Mouse (Mus musculus) intestine, embryonic 15.5 days (tissue): ENCODE results near the gene Specc1l. TPM values are rescaled to one million over a fixed set of nuclear protein-coding genes. Genes with fewer than 3 reads are reported as not detected.
"Not testable (repeated sequence)": the region's sequence is repeated elsewhere in the genome, so short reads cannot be mapped to it uniquely, and the experiment has no call there.

Experiments used
- ATAC-seq: fragments of 200-750 bp; cut with Nextera tagmentation; 2 replicates; pipeline ENCODE4 v1.8.0; 2017; ENCODE audit warnings: moderate TSS enrichment, moderate library complexity
- H3K27ac ChIP-seq: fragments of 300-500 bp; sonication (generic); 2 replicates; pipeline ENCODE4 v1.5.1; 2015; ENCODE audit warnings: mild to moderate bottlenecking, inconsistent platforms
- H3K27me3 ChIP-seq: fragments of 300-500 bp; sonication (generic); replicated peaks from 2 replicates; pipeline ENCODE4 v1.6.1; 2015; ENCODE audit warnings: inconsistent platforms
- H3K36me3 ChIP-seq: fragments of 300-500 bp; sonication (generic); 2 replicates; pipeline ENCODE4 v1.6.1; 2015; ENCODE audit warnings: inconsistent platforms
- H3K4me1 ChIP-seq: fragments of 300-500 bp; sonication (generic); replicated peaks from 2 replicates; pipeline ENCODE4 v1.6.1; 2015; ENCODE audit warnings: inconsistent platforms
- H3K4me2 ChIP-seq: fragments of 300-500 bp; sonication (generic); replicated peaks from 2 replicates; pipeline ENCODE4 v1.6.1; 2015; ENCODE audit warnings: mild to moderate bottlenecking, inconsistent platforms
- H3K4me3 ChIP-seq: fragments of 300-500 bp; sonication (generic); replicated peaks from 2 replicates; pipeline ENCODE4 v1.5.1; 2015; ENCODE audit warnings: inconsistent platforms
- H3K9ac ChIP-seq: fragments of 300-500 bp; sonication (generic); 2 replicates; pipeline ENCODE4 v1.6.1; 2015; ENCODE audit warnings: inconsistent platforms
- H3K9me3 ChIP-seq: fragments of 300-500 bp; sonication (generic); 2 replicates; pipeline ENCODE4 v1.6.1; 2016; ENCODE audit warnings: inconsistent platforms
- WGBS: fragments of 180-500 bp; shearing (Covaris S2); methylation state at CpG from one replicate; pipeline ENCODE4 v1.1.7; 2015; 5-methylcytosine and 5-hydroxymethylcytosine counted together
- polyA plus RNA-seq: library from polyadenylated mRNA; unstranded; fragments of >200 nt; fragmentation: Nextera tagmentation; extraction: Ambion mirVana; gene quantifications from 2 replicates; pipeline ENCODE4 v1.2.1, GENCODE M21; 2015

The Specc1l gene
- polyA plus RNA-seq, 1 experiment from 2014 or later = 27.4 TPM

DNA sequence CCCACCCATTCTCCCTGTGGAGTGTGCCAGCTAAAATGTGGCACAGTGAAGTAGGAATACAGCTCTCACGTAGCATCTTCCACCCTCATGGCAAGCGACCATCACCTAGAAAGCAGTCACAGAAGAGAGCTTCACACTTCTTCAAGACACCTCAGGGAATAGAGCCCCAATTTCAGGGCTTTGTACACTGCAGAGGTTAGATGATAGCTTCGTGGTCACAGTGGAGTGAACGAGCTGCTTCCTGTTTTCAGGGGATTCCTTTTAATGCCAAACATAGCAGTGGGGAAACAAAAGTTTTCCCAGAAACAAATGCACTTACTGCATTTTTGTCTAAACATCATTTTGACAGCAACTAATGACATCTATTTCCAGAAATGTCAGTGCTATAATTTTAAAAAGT, 77.5 kb downstream of the Specc1l start:
- no peak overlapping the region for H3K4me3 ChIP-seq
- H3K36me3 ChIP-seq = no peaks in the 10 kb centered on the region
- no peak overlapping the region for H3K27ac ChIP-seq
- H3K4me2 ChIP-seq = no peak overlapping the region
- no peak for ATAC-seq
- H3K9ac ChIP-seq = no peak overlapping the region
- H3K9me3 ChIP-seq = no peaks in the 10 kb centered on the region
- H3K4me1 ChIP-seq = 0 out of 2 replicates have a peak, but pooled peaks cover 3% of the 10 kb centered on the region
- 69% methylated on average over 4 of the region's 4 CpGs for WGBS
- no peaks in the 10 kb centered on the region for H3K27me3 ChIP-seq

DNA sequence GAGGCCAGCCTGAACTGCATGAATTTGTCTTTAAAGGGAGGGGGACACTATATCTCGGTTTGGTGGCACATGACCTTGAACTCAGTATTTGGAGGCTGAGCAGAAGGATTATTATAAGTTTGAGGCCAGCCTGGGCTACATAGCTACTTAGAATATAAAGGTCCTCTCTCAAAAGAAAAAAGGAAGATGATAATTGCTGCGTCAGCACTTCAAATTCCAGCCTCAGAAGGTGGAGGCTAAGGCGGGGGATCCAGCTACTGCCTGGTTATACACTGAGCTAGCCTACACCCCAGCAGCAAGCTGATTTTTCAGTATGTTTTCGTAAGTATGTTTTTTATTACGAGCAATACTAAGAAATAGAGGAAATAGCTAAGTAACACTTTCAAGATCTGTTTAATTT, 78.8 kb downstream of the Specc1l start:
- WGBS = 87% methylated on average over 5 of the region's 5 CpGs

DNA sequence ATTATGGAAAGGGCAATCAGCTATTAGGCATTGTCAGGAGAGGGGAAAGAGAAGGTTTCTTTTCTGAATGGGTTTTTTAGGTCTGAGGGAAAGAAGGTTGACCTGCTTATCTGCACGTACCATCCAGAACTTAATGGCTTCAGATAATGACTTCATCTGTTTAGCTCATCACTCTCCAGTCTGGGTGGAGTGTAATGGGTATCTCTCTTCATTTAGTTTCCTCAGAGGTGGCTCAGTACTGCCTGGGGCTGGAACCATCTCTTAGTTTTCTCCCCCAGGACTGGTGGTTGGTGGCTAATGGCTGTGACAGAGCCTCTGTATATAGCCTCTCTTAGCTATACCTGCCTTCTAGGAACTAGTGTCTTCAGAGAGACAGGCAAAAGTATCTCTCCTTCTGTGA, 79.5 kb downstream of the Specc1l start:
- H3K36me3 ChIP-seq = no peaks in the 10 kb centered on the region
- no peak for ATAC-seq
- WGBS = 76% methylated on average over 1 of the region's 1 CpGs

More for the DNA sequence above, 78.8 kb downstream of the Specc1l start:
- Histone ChIP-seq H3K9me3 (no peaks in the 10 kb centered on the region), H3K4me1 (0 out of 2 replicates have a peak, but pooled peaks cover 3% of the 10 kb centered on the region), H3K27me3 (no peaks in the 10 kb centered on the region), H3K9ac (no peak overlapping the region), H3K4me3 (no peak overlapping the region), H3K27ac (no peak overlapping the region), H3K4me2 (no peak overlapping the region), H3K36me3 (no peaks in the 10 kb centered on the region)
- ATAC-seq = no peak

DNA sequence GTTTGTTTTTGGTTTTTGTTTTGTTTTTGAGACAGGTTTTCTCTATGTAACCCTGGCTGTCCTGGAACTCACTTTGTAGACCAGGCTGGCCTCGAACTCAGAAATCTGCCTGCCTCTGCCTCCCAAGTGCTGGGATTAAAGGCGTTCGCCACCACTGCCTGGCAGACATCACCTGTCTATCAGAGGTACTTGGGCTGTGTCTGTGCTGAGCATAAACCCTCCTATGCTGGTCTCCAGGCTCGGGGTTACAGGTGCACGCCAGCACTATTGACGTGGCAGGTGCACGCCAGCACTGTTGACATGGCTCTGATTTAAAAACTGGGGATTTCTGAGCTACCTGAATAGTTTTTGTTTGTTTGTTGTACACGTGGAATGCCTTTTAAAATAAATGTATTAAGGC, 80.3 kb downstream of the Specc1l start:
- not testable (repeated sequence) for H3K4me1 ChIP-seq, ATAC-seq, H3K4me2 ChIP-seq, H3K36me3 ChIP-seq, H3K27ac ChIP-seq, H3K4me3 ChIP-seq, H3K27me3 ChIP-seq, H3K9me3 ChIP-seq, H3K9ac ChIP-seq
- 91% methylated on average over 8 of the region's 8 CpGs for WGBS

More for the DNA sequence above, 79.5 kb downstream of the Specc1l start:
- H3K4me1 ChIP-seq = 0 out of 2 replicates have a peak, but pooled peaks cover 3% of the 10 kb centered on the region
- H3K27me3 ChIP-seq = no peaks in the 10 kb centered on the region
- H3K27ac ChIP-seq = no peak overlapping the region
- no peak overlapping the region for H3K4me3 ChIP-seq
- H3K9me3 ChIP-seq = no peaks in the 10 kb centered on the region
- H3K9ac ChIP-seq = no peak overlapping the region
- no peak overlapping the region for H3K4me2 ChIP-seq

DNA sequence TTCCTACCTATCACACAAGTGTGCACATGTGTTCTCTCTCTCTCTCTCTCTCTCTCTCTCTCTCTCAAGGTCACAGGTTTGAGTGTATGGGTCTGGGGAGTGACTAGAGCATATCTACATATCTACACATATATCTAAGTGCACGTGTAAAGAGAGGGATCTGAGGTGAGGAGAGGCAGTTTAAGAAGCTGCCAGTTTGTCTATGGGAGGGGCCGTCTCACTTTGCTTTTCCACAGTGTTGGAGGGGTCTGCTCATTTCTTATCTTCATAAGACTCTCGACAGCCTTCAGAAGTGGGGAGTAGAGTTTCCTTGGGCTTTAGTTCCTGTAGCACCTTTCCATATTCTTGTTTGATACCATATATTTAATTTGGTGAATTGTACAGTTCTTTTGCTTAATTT, 81.4 kb downstream of the Specc1l start:
- H3K27ac ChIP-seq = no peak overlapping the region
- no peak overlapping the region for H3K4me3 ChIP-seq
- H3K9me3 ChIP-seq = no peaks in the 10 kb centered on the region
- WGBS = 65% methylated on average over 3 of the region's 3 CpGs
- H3K4me1 ChIP-seq = no peaks in the 10 kb centered on the region
- no peaks in the 10 kb centered on the region for H3K36me3 ChIP-seq
- no peaks in the 10 kb centered on the region for H3K27me3 ChIP-seq
- ATAC-seq = no peak
- H3K9ac ChIP-seq = no peak overlapping the region
- no peak overlapping the region for H3K4me2 ChIP-seq

DNA sequence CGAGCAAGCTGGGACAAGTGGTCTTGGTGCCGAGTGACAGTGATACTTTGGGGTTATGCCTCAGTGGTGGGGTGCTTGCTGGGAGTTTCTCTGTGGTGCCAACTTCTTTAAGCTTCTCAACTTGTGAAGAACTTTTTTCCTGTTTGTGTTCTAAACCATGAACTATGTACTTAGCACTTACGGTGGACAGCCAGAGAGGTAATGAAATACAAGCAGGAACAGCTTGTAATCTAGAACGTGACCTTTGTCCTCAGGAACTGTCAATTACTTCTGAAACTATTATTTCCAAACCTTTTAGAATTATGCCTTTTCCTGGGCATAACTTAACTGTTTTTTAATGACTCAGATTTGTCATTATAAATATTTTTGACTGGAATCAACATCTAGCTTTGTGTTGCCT, 82.5 kb downstream of the Specc1l start:
- ATAC-seq = no peak
- H3K4me3 ChIP-seq = no peak overlapping the region
- no peak overlapping the region for H3K4me2 ChIP-seq
- no peaks in the 10 kb centered on the region for H3K9me3 ChIP-seq
- 0 out of 2 replicates have a peak overlapping the region, but pooled peaks have one; percentile 2 for H3K27ac ChIP-seq
- H3K9ac ChIP-seq = no peak overlapping the region
- H3K27me3 ChIP-seq = no peaks in the 10 kb centered on the region
- 0 out of 2 replicates have a peak, but pooled peaks cover 3% of the 10 kb centered on the region for H3K36me3 ChIP-seq
- 0 out of 2 replicates have a peak, but pooled peaks cover 5% of the 10 kb centered on the region for H3K4me1 ChIP-seq
- 67% methylated on average over 4 of the region's 4 CpGs for WGBS

DNA sequence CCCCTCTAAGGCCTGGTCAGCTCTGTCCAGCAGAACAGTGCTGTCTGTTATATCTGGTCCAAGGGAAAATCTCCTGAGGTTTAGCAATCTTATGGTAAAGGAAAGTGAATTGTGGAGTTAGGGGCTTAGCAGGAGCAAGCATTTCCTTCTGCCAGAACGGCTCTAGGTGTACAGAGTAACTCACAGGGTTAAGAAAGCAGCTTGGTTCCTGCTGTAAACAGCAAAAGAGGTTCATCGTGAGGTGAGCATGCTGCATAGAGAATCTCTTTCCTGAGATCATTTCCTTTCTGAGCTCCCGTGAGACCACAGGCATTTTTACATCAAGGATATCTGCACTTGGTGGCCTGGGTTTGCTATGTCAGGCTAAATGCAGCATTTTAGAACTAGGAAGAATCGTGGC, 83.1 kb downstream of the Specc1l start:
- Histone ChIP-seq H3K27ac (no peak overlapping the region), H3K9me3 (no peaks in the 10 kb centered on the region), H3K4me1 (peaks cover 9% of the 10 kb centered on the region; the same call in 1 of the 2 replicates), H3K4me2 (no peak overlapping the region), H3K27me3 (no peaks in the 10 kb centered on the region), H3K4me3 (no peak overlapping the region), H3K36me3 (0 out of 2 replicates have a peak, but pooled peaks cover 3% of the 10 kb centered on the region), H3K9ac (no peak overlapping the region)
- 62% methylated on average over 4 of the region's 4 CpGs for WGBS
- ATAC-seq = no peak

DNA sequence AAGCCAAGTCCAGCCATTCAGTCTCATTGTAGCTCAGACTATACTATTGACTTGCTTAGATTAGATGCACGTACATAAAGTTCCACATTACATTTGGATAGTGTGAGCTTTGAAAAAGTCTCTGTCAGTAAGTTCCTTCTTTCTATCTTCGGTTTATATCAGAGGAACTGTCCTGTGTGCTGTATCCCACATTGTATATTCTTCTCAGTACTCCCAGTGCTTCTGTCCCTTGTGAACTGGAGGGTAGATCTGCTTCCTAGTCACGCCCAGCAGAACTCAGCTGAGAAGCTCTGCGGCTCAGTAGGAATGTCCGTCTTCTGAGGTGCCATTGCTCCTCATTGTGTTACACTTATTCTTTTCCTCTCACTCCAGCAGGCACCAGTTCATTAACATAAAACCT, 86.7 kb downstream of the Specc1l start:
- Histone ChIP-seq H3K4me2 (no peak overlapping the region), H3K4me3 (no peak overlapping the region), H3K9me3 (no peaks in the 10 kb centered on the region), H3K9ac (no peak overlapping the region), H3K36me3 (0 out of 2 replicates have a peak, but pooled peaks cover 3% of the 10 kb centered on the region), H3K4me1 (peaks cover 10% of the 10 kb centered on the region), H3K27ac (no peak overlapping the region), H3K27me3 (no peaks in the 10 kb centered on the region)
- 89% methylated on average over 5 of the region's 5 CpGs for WGBS
- ATAC-seq = no peak

DNA sequence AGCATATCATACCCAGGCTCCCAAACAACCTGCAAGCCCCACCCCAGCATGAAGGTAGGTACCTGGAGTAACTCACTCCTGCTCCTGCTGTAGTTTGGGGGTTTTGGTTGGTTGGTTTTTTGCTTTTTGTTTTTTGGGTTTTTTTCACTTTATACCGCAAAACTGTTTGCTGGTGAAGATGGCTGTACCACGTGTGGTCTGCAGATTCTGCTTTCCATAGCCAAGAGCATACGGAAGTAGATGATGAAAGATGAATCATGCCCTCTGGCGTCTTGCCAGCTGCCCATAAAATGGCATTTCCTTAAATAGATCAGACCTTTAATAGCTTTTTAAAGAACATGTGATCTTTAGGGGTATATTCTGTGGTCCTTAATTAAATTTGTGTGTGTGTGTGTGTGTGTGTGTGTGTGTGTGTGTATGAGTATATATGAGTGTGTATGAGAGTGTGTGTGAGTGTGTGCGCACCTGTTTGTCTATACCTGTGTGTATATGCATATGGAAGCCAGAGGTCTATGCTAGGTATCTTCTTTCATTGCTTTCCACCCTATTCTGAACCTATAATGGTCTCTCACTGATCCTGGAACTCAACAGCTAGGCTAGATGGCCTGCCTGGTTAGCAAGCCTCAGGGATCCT, 88.0 kb downstream of the Specc1l start:
- peak overlapping the region; percentile 42; the same call in 1 of the 2 replicates for H3K27ac ChIP-seq
- 0 out of 2 replicates have a peak, but pooled peaks cover 3% of the 10 kb centered on the region for H3K36me3 ChIP-seq
- peaks cover 11% of the 10 kb centered on the region for H3K4me1 ChIP-seq
- no peak overlapping the region for H3K4me2 ChIP-seq
- H3K4me3 ChIP-seq = no peak overlapping the region
- no peak overlapping the region for H3K9ac ChIP-seq
- no peaks in the 10 kb centered on the region for H3K27me3 ChIP-seq
- peak; percentile 79 for ATAC-seq
- 46% methylated on average over 5 of the region's 5 CpGs for WGBS
- H3K9me3 ChIP-seq = no peaks in the 10 kb centered on the region

DNA sequence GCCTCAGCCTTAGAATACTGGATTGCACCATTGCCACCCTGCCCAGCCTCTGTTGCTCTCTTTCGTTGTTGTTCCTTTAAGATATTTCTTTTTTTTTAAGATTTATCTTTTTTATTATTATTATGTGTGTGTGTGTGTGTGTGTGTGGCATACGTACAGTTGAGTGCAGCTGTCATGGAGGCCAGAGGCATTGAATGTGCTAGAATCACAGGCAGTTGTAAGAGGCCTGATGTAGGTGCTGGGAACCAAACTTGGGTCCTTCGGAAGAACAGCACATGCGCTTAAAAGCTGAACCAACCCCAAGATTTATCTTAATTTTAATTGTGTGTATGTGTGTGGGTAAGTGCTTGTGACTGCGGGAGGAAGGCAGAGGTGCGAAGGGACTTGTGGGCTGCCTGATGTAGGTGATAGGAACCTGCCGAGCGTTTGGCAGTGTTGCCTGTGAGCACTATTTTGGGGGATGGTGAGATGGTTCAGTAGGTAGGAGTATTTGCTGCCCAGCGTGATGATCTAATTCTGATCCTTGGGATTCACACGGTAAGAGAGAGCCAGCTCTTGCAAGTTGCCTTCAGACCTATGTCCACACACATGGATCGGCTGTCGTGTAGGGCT, 89.4 kb downstream of the Specc1l start:
- H3K27ac ChIP-seq = no peak overlapping the region
- H3K36me3 ChIP-seq = 0 out of 2 replicates have a peak, but pooled peaks cover 3% of the 10 kb centered on the region
- peaks cover 11% of the 10 kb centered on the region for H3K4me1 ChIP-seq
- no peaks in the 10 kb centered on the region for H3K9me3 ChIP-seq
- no peak for ATAC-seq
- 89% methylated on average over 12 of the region's 12 CpGs for WGBS
- no peak overlapping the region for H3K4me3 ChIP-seq
- no peak overlapping the region for H3K9ac ChIP-seq
- H3K4me2 ChIP-seq = no peak overlapping the region
- no peaks in the 10 kb centered on the region for H3K27me3 ChIP-seq

DNA sequence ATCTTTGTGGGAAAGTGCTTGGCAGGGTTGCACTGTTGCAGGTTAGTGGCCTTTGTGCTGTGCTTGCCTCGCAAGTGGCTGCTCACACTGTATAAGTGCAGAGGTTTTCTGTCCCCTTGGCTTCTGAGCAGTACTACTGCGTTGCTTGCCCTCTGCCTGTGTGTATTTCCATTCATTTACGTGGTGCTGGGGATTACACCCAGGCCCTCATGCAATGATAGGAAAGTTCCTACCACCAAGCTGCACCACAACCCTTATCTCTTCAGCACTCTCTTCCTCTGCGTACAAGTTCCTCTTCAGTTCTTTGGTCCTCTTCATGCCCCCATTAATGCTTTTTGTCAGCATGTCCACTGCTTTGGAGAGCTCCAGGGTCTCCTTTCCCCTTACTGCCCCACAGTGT, 90.1 kb downstream of the Specc1l start:
- 87% methylated on average over 4 of the region's 4 CpGs for WGBS
- Histone ChIP-seq H3K9me3 (no peaks in the 10 kb centered on the region), H3K36me3 (0 out of 2 replicates have a peak, but pooled peaks cover 3% of the 10 kb centered on the region)

DNA sequence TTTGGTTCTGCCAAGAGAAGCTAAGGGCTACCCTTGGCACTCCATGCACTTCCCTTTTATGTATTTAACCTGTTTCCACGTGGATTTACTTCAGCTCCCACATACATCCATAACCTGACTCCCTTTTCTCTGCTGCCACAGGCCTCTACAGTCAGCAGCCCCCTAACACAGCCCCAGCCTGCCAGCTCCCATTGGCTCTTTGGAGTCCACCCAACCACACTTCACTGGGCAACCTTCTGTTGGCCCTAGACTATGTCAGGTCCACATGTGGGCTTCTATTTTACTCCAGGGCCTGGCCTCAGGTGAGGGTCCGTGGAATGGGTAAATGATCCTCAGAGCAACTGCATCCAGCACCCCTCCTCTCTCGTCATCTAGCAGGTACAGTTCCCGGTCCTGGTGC, 90.7 kb downstream of the Specc1l start:
- H3K4me3 ChIP-seq = no peak overlapping the region
- H3K9ac ChIP-seq = no peak overlapping the region
- H3K27me3 ChIP-seq = no peaks in the 10 kb centered on the region
- ATAC-seq = no peak
- H3K27ac ChIP-seq = no peak overlapping the region
- H3K4me1 ChIP-seq = peaks cover 11% of the 10 kb centered on the region
- no peaks in the 10 kb centered on the region for H3K9me3 ChIP-seq
- H3K36me3 ChIP-seq = peaks cover 5% of the 10 kb centered on the region; the same call in 1 of the 2 replicates
- WGBS = 93% methylated on average over 4 of the region's 4 CpGs
- H3K4me2 ChIP-seq = no peak overlapping the region

More for the DNA sequence above, 90.1 kb downstream of the Specc1l start:
- Histone ChIP-seq H3K9ac (no peak overlapping the region), H3K4me3 (no peak overlapping the region), H3K4me1 (peaks cover 11% of the 10 kb centered on the region), H3K27ac (no peak overlapping the region), H3K4me2 (no peak overlapping the region), H3K27me3 (no peaks in the 10 kb centered on the region)
- no peak for ATAC-seq
